Mouse (Mus musculus) spleen, postnatal 14 days (tissue): ENCODE measurements around the gene Apobr.

Source experiments
- DNase-seq, 2 experiments: peaks; one replicate each; pipeline ENCODE4 v3.0.0; 2021 to 2022; ENCODE audit warnings: low spot score in 2 of 2

The Apobr gene

DNA sequence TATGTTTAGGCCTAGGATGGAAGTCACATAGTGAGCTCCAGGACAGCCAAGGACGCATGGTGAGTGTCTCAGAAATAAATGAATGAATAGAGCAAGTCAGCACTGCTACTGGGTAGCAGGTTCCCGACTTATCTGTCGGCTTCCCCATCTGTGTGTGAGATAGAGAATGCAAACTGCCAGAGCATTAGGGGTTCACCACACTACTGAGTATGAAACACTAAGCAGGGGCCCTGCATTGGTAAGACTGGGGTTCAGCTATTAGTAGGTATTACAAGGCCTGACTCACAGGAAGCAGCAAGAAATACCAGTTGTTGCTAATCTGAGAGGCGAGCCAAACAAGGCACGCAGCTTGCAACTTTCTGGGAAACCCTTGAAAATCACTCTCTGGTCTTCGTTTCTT lies 14.2 kb downstream of the Apobr start:
- no peak for DNase-seq

DNA sequence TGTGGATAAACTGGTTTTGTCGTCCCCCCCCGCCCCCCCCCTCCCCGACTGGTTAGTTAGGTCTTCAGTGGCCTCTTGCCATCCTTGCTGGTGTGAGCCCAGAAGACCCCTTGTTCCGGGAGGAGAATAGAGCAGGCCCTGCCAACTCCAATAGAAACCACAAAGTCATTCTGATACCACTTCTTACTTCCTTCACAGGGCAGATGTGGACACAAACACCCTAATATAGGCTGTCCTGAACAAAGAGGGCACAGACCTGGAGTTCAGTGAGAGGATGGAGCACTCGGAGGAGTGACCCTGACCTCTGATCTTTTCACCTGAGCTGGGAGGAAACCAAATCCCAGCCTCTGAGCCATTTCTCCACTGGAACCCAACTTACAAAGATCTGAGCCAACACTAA lies 17.2 kb downstream of the Apobr start:
- no peak for DNase-seq

DNA sequence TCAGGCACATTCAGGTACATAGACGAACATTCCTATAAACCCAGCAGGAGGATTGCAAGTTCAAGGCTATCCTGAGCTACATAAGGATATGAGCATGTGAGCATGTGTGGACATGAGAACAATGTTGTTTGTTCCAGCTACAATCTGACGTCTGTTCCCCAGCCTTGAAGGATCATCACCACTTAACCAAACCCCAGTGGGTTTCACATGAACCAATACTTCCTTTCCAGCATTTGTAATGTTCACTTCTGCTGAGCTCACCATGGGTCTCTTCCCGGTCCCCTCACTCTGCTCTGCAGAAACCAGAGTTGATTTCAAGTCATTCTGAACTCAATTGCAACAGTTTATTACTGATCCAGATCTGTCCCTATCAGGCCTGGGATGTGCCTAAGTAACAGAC lies 17.9 kb downstream of the Apobr start:
- no peak for DNase-seq

DNA sequence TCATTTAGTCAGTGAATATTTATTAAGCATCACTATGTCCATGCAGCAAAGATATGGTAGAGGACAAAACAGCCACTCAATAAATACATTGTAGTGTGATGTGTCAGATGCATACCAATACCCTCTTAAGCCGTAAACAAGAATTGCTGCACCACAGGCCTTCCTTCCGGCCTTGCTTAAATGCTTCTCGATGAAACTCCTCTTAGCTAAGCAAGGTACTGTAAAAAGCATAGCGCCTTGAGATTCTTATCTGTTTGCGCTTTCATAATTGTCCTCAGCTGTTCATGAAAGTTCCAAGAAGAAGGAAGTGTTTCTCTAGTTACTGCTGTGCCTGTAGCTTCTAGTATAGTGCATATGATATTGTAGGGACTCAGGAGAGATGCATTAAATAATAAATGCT lies 21.9 kb downstream of the Apobr start:
- DNase-seq = no peak

DNA sequence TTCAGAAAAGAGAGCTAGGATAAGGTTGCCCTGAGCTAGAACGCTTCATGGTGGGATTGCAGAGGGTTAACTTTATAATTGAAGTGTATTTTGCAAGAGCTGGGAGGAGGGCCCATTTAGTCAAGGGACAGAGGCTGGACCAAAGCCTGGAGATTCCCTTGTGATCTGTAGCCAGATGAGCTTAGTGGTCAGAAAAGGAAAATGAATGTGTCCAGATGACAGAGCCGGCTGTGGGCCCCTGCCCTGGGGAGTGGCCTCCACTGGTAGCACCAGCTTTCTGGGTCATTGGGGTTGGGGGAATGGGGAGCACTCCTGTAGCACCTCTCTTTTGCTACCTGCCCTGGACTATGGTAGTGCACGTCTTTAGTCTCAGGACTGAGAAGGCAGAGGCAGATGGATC lies 22.3 kb downstream of the Apobr start:
- no peak for DNase-seq

DNA sequence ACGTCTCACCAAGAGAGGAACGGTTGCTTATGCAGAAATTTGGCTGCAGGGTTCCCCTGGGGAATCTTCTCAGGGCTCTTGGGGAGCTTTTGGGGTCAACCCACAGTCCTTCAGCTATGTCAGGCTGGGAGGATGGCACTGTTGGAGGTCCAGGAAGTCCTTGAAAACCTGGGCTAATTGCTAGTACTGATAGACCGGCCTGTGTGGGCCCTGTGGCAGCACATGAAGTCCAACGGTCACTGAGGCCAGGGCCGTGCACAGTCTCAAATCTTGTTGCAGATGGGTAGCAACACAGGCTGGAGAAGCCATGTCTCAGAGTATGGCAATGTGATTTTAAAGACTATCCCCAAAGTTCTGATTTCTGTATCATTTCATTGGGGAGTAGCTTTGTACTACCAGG lies 23.1 kb downstream of the Apobr start:
- DNase-seq = no peak

DNA sequence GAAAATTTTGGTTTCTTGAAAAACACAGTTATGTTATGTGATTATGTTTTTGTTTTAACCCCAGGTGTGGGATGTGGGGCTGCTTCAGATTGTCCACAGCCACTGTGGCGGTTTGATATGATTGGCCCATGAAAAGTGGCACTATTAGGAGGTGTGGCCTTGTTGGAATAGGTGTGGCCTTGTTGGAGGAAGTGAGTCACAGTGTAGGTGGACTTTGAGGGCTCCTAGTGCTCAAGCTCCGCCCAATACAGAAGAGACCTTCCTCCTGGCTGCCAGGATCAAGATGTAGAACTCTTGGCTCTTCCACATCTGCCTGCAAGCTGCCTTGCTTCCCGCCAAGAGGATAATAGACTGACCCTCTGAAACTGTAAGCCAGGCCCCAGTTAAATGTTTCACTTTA lies 28.0 kb downstream of the Apobr start:
- no peak for DNase-seq

DNA sequence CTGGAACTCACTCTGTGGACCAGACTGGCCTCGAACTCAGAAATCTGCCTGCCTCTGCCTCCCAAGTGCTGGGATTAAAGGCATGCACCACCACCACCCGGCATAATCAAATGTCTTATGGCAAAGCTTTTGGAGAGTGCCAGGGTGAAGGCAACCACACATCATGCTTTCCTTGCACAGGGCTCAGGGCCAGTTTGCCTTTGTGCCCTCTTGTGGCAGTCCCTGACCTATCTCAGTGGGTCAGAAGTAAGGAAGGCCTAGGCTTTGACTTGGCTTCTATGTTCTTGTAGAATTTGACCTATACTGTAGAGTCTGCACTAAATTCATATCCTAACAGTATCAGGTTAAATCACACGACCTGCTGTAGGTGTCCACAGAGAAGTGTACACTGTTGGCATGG lies 32.0 kb downstream of the Apobr start:
- DNase-seq = no peak

DNA sequence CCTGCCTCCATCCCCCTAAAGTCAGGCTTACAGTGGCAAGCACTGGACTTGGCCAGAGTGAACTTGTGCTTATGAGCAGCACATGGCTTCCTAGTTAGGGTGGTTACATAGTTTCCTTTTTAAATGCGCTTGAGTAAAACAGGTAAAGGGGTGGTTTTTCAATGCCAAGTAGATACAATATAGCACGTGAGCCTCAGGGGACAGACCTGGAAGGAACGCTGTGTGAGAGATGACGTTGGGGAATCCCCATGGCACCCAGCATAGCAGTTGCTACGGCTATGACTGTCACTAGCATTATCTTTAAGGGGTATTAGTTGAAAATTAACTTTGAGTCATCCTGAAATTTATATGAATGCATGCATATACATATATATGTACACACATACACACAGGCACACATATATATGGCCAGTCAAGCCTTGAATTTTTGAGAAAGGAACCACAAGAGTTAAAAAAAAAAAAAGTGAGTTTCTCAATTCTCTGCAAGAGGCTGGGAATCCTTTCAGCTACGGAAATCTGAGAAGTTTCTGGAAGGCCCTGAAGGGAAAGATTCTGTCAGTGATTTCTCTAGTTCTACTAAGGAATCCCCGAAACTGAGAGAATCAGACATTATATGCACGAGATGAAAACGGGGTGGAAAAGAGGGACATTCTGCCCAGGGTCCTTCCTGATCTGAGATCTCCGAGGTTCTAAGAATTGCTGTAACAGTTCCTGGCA lies 35.0 kb downstream of the Apobr start:
- no peak for DNase-seq

DNA sequence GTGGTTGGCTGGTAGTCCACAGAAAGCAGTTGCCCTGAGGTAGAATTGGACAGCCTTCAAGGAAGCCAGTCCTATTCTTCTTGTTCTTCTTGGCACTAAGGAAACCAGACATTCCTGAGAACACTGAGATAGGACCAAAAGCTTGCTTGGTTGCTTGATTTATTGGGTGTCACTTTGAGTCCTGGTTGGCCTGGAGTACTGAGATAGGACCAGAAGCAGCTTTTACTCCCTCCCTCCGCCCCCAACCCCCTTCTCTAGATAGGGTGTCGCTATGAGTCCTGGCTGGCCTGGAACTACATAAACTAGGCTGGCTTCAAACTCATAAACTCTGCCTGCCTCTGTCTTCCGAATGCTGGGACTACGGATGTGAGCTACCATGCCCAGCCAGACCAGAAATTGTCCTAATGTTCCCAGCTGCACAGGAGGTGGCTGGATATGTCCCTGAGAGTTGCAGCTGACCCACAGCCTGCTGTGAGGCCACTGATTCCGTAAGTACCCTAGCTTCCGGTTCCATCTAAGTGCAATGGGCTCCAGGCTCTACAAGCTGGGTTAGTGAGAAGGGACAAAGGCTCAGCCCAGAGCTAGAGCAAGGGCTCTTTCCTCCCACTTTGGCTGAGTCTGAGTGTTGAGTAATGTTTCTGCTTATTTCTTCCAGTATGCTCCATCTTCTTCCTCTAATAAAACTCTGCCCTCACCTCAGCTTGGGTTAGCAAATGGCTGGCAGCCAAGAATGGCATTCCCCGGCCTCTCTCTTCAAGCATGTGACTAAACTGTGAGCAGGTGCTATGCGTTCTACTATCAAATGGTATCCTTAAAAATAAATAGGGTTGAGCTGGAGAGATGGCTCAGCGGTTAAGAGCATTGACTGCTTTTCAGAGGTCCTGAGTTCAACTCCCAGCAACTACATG lies 37.0 kb downstream of the Apobr start:
- no peak for DNase-seq

DNA sequence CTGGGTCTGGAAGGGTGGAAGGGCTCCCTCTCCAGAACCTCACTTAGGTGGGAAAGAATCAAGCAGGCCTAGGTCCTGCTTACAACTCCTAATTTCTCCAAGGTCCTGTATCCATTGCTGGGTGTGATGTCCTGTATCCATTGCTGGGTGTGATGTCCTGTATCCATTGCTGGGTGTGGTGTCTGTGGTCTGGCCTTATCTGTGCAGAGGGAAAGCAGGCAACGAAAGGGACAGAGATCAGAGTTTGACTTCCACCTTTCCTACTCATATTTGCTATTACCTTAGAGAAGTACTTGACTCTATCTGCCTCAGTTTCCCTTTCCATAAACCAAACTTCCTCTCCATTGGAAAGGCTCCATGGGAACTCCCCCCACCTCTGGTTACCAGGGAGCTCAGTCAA lies 38.6 kb downstream of the Apobr start:
- DNase-seq = no peak

DNA sequence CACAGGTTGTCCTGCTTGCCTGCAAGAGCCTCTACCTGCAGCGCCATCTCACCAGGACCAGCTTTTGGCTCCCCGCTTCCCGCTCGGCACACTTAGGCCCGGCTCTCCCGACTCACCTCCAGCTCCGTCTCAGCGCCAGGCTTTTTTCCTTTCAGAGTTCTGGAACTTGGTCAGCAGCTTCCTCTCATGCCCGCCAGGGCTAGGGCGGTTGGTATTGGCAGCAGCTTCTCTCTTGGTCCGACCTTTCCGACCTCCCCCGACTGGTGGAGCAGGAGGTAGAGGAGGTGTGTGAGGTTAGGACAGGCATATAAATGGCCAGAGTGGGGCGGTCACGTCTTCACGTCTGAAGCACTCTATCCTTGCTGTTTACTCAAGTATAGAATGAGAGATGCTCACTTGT lies 40.0 kb downstream of the Apobr start:
- no peak for DNase-seq

DNA sequence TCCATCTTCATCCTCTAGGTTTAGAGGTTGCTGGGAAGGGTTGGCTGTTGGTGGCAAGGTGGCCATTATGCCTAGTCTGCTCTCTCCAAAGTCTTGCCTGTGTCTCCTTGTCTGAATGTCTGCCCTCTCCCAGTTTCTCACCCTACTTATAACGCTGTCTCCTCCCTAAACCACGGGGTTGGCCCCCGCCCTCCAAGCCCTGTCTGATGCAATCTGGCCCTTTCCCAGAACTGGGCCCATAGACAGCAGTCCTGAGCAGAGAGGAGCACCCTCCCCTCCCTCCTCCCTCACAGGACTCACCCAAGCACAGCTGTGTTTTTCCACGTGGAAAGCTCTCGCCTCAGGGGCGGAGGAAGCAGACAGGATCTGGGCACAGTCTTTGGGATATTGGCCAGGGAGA lies 40.6 kb downstream of the Apobr start:
- DNase-seq = no peak

DNA sequence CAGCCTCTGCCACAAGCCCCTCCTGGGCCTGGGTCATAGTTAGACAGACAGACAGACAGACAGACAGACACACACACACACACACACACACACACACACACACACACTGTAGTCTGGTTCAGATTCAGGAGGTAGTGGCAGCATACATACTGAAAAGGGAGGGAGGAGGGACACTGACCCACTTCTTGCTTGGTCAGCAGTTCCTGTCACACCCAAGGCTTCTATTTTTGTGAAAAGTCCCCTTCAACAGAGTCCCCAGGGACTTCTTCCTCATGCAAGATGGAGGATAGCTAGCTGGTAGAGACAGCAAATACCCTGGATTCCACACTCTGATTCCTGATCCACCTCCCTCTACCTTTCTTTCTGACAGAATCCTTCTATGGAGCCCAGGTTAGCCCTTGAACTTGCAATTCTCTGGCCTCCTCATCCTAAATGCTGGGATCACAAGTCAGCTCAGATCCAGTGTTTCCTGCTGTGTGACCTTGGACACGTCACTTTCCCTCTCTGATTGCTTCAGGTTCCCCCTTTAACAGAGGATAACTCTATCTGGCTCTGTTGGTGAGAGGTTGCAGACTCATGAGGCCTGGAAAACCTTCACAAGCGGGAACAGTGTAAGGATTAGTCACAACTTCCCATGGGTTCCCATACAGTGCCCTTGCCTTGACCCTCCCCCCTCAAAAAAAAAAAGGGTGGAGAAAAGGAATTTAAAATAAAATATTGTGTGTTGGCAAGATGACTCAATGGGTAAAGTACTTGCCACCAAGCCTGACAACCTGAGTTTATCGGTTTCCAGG lies 41.3 kb downstream of the Apobr start:
- no peak for DNase-seq

DNA sequence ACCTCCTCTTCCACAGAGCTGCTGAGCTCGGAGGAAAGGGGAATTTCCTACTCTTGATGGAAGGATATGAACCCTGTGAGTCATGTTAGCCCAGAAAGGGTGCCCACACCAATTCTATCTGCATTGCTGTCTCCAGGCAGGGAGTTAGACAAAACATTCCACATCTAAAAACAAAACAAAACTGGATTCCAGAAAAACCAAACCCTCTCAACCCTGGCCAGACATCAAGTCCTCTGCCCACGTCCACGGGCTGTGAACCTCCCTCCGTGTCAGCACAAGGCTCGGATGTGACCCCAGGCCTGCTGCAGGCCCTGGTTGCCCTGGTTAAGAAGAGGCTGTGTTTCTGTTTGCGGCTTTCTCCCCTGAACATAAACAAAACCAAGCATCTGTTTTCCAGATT lies 43.4 kb downstream of the Apobr start:
- DNase-seq = no peak

DNA sequence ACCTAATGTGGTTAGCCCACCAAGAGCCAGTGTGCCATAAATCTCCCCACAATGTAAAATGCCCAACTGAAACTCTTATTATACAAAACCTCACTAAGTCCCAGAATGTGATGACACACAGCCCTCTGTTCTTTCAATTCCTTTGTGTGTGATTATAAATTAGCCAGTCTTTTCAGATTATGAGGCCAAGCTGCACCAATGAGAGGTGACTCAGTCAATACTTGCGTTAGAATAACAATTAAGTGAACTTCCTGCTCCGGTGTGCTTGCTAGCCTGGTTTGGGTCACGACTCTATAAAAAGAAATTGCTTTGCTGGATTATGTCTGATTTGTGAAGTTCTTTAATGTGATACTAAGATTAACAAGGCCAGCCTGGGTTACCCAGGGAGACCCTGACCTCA lies 45.2 kb downstream of the Apobr start:
- no peak for DNase-seq

DNA sequence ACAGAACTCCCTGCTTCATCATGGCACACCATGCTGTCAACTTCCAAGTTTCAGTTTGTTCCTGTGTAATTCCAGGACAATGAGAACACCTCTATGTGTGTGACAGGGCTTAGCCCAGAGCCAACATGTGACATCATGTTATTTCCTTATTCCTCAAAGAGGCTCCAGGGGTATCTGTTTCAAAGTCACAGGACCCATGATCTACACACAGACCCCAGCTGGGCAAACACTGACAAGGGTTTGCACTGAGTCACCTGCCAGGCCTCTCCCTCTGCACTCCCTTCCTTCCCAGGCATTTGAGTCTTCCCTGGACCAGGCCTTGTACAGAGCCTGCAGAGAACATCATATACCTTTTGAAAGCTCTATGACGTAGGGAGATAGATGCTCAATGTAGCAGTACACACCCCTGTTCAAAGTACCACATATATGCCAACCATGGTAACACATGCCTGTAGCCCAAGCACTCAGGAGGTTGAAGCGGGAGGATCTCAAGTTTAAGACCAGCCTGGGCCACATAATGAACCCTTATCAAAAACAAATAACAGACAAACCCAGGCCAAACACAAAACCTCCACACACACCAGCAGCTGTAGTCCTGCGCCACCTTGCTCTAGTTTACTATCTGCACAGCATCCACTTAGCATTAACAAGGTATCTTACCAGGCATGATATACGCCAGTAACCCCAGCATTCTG lies 46.2 kb downstream of the Apobr start, which contains the start of gene Nupr1:
Gene Nupr1 (minus strand): TSS at position 38 of the 695 bp plus-strand sequence.
- no peak for DNase-seq

DNA sequence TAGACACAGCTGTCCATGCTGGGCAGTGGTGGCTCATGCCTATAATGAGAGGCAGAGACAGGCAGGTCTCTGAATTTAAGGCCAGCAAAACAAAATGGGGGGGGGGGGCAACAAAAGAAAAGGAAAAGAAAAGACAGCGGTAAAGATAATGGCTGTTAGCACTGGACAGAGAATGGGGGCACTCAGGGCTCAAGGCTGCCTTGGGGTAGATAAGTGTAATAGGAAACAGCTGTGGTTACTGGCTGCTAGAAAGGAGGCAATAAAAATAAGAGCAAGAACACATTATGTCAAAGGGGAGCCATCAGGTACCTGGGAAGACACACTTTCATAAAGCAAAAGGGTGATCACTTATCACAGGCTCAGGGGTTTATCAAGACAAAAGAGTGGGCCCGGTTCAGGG lies 47.7 kb downstream of the Apobr start:
- DNase-seq = no peak

DNA sequence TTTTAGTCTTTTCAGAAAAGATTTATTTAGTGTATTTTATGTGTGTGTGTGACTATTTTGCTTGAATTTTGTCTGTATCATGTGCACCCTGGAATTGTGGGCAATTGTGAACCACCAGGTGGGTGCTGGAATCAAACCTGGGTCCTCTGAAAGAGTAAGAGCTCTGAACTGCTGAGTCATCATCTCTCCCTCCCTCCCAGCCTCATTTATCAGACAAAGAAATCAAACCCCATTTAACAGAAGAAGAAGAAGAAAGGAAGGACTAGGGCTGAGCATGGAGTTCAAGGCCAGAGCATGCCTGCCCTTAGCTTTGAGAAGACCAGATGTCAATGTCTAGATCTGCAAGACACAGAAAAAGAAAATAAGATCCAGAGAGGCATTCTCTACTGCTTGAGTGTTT lies 50.6 kb downstream of the Apobr start:
- no peak for DNase-seq

DNA sequence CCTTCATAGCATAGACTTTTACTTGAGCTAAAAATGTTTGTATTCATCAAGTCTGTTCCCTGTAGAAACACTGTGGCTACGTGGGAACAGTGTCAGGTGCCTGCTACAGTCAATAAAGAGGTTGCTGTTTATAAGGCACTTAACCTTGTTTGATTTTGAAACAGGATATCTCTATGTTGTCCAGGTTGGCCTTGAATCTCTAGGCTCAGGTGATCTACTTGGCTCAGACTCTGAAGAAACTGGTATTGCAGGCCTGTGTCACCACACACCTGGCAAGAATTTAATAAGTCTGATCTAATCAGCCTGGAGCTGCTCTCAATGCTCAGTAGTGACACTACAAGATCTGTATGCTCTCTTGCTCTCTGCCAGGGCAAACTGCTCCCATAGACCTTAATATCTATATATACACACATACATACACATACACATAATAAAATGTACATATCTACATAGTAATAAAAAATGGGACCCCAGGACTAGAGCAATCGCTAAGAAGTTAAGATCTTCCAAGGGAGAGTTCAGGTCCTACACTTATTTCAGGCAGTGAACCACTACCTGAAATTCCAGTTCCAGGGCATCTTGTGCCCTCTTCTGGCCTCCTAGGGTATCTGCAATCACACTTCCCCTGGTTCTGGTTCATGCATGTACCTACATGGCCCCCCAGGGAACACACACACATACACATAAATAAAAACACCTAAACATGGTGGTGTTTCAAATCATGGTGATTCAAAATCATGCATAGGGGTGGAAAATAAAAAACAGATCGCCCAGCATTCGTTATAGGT lies 52.2 kb downstream of the Apobr start:
- DNase-seq = peak in 1 of 2 experiments; percentile 26
